Mouse (Mus musculus) intestine, postnatal 0 days (tissue): ENCODE measurements around the gene Ncam2. TPM values are rescaled to one million over a fixed set of nuclear protein-coding genes. Genes with fewer than 3 reads are reported as not detected.

Source experiments
- ATAC-seq: fragments of 200-750 bp; cut with Nextera tagmentation; 2 replicates; pipeline ENCODE4 v1.8.0; 2017; ENCODE audit warnings: mild to moderate bottlenecking, moderate TSS enrichment, moderate library complexity
- H3K27ac ChIP-seq: fragments of 300-500 bp; sonication (generic); 2 replicates; pipeline ENCODE4 v1.5.1; 2014; ENCODE audit warnings: mild to moderate bottlenecking, low read depth, low read length, moderate library complexity
- H3K27me3 ChIP-seq: fragments of 300-500 bp; sonication (generic); replicated peaks from 2 replicates; pipeline ENCODE4 v1.6.1; 2014; ENCODE audit warnings: low read length, mixed read lengths; ENCODE audit not compliant: control insufficient read depth, insufficient read depth
- H3K36me3 ChIP-seq: fragments of 300-500 bp; sonication (generic); 2 replicates; pipeline ENCODE4 v1.6.1; 2014; ENCODE audit warnings: mild to moderate bottlenecking, moderate library complexity; ENCODE audit not compliant: control insufficient read depth, insufficient read depth
- H3K4me1 ChIP-seq: fragments of 300-500 bp; sonication (generic); replicated peaks from 2 replicates; pipeline ENCODE4 v1.6.1; 2014; ENCODE audit warnings: antibody characterized with exemption, low read length, mixed read lengths; ENCODE audit not compliant: control insufficient read depth, insufficient read depth
- H3K4me2 ChIP-seq: fragments of 300-500 bp; sonication (generic); replicated peaks from 2 replicates; pipeline ENCODE4 v1.6.1; 2014; ENCODE audit warnings: low read depth, mild to moderate bottlenecking, moderate library complexity
- H3K4me3 ChIP-seq: fragments of 300-500 bp; sonication (generic); 2 replicates; pipeline ENCODE4 v1.5.1; 2014; ENCODE audit warnings: low read depth, low read length
- H3K9ac ChIP-seq: fragments of 300-500 bp; sonication (generic); 2 replicates; pipeline ENCODE4 v1.6.1; 2014; ENCODE audit warnings: mild to moderate bottlenecking, low read depth, low read length
- H3K9me3 ChIP-seq: fragments of 300-500 bp; sonication (generic); 2 replicates; pipeline ENCODE4 v1.6.1; 2016; ENCODE audit warnings: mixed run types; ENCODE audit not compliant: control insufficient read depth
- CTCF ChIP-seq: sonication (generic); IDR thresholded peaks from 2 replicates; pipeline ENCODE4 v1.5.1; 2016; ENCODE audit warnings: low read depth, mild to moderate bottlenecking, control low read depth, antibody characterized with exemption, moderate library complexity
- WGBS: fragments of 180-500 bp; shearing (Covaris S2); extraction: QIAGEN DNeasy Blood & Tissue Kit; methylation state at CpG from one replicate; pipeline ENCODE4 v1.1.7; 2014; 5-methylcytosine and 5-hydroxymethylcytosine counted together
- polyA plus RNA-seq: library from polyadenylated mRNA; unstranded; fragments of >200 nt; fragmentation: Nextera tagmentation; extraction: Ambion mirVana; gene quantifications from 2 replicates; pipeline ENCODE4 v1.2.1, GENCODE M21; 2015

The Ncam2 gene
- polyA plus RNA-seq = 1.5 and 1.7 TPM in 2 replicates

- Histone ChIP-seq H3K4me3 (peak within 1 kb of the TSS; percentile 54), H3K9ac (0 out of 2 replicates have a peak within 1 kb of the TSS, but pooled peaks have one; percentile 7), H3K27me3 (no peaks in the 10 kb centered on the region), H3K4me1 (no peaks in the 10 kb centered on the region), H3K36me3 (no peaks in the 10 kb centered on the region), H3K4me2 (peak within 1 kb of the TSS; percentile 91), H3K9me3 (no peaks in the 10 kb centered on the region), H3K27ac (no peak within 1 kb of the TSS)
- TF ChIP-seq CTCF = no peak
- peak; percentile 95 for ATAC-seq
- under 1% methylated on average over 63 of the region's 70 CpGs for WGBS
Measured at GRCm38 (mm10) chr16:81200201-81201071, at the start of gene Ncam2. Gene Ncam2, plus strand, starts transcription at chr16:81200697.

GRCm38 (mm10) chr16:81170828-81171227 is 29.7 kb upstream of the Ncam2 start:
- 71% methylated on average over 2 of the region's 2 CpGs for WGBS
- Histone ChIP-seq H3K9me3 (no peaks in the 10 kb centered on the region), H3K4me1 (no peaks in the 10 kb centered on the region), H3K27ac (no peak overlapping the region), H3K4me3 (no peak overlapping the region), H3K36me3 (no peaks in the 10 kb centered on the region), H3K4me2 (no peak overlapping the region), H3K9ac (no peak overlapping the region), H3K27me3 (no peaks in the 10 kb centered on the region)
- no peak for ATAC-seq
- TF ChIP-seq CTCF = no peak

- Histone ChIP-seq H3K9me3 (no peaks in the 10 kb centered on the region), H3K27me3 (no peaks in the 10 kb centered on the region), H3K9ac (no peak overlapping the region), H3K27ac (no peak overlapping the region), H3K4me1 (no peaks in the 10 kb centered on the region), H3K4me2 (no peak overlapping the region), H3K4me3 (no peak overlapping the region), H3K36me3 (no peaks in the 10 kb centered on the region)
- TF ChIP-seq CTCF = peak; percentile 72
- ATAC-seq = no peak
- WGBS = 41% methylated on average over 8 of the region's 8 CpGs
Measured at GRCm38 (mm10) chr16:81175302-81175943, 25.1 kb upstream of the Ncam2 start.

GRCm38 (mm10) chr16:81179801-81180200 is 20.7 kb upstream of the Ncam2 start:
- Histone ChIP-seq H3K27me3 (no peaks in the 10 kb centered on the region), H3K9me3 (no peaks in the 10 kb centered on the region), H3K36me3 (no peaks in the 10 kb centered on the region), H3K4me2 (no peak overlapping the region), H3K9ac (no peak overlapping the region), H3K27ac (no peak overlapping the region), H3K4me3 (no peak overlapping the region), H3K4me1 (no peaks in the 10 kb centered on the region)
- 84% methylated on average over 5 of the region's 5 CpGs for WGBS
- TF ChIP-seq CTCF = no peak
- no peak for ATAC-seq

- no peak for ATAC-seq
- Histone ChIP-seq H3K27ac (no peak overlapping the region), H3K27me3 (no peaks in the 10 kb centered on the region), H3K36me3 (no peaks in the 10 kb centered on the region), H3K4me1 (no peaks in the 10 kb centered on the region), H3K9me3 (no peaks in the 10 kb centered on the region), H3K4me2 (no peak overlapping the region), H3K4me3 (no peak overlapping the region), H3K9ac (no peak overlapping the region)
- TF ChIP-seq CTCF = no peak
- 79% methylated on average over 16 of the region's 16 CpGs for WGBS
Measured at GRCm38 (mm10) chr16:81187579-81188179, 12.8 kb upstream of the Ncam2 start.

GRCm38 (mm10) chr16:81191621-81192020 is 8.9 kb upstream of the Ncam2 start:
- Histone ChIP-seq H3K4me2 (no peak overlapping the region), H3K4me1 (no peaks in the 10 kb centered on the region), H3K36me3 (no peaks in the 10 kb centered on the region), H3K27ac (no peak overlapping the region), H3K9me3 (no peaks in the 10 kb centered on the region), H3K4me3 (no peak overlapping the region), H3K9ac (no peak overlapping the region), H3K27me3 (no peaks in the 10 kb centered on the region)
- ATAC-seq = no peak
- 84% methylated on average over 2 of the region's 2 CpGs for WGBS
- TF ChIP-seq CTCF = no peak
